Mouse (Mus musculus) urinary bladder, postnatal 25 days (tissue): ENCODE measurements around the gene Tmppe.

Source experiments
- DNase-seq: peaks from one replicate; pipeline ENCODE4 v3.0.0; 2022; ENCODE audit warnings: low spot score

The Tmppe gene

DNA sequence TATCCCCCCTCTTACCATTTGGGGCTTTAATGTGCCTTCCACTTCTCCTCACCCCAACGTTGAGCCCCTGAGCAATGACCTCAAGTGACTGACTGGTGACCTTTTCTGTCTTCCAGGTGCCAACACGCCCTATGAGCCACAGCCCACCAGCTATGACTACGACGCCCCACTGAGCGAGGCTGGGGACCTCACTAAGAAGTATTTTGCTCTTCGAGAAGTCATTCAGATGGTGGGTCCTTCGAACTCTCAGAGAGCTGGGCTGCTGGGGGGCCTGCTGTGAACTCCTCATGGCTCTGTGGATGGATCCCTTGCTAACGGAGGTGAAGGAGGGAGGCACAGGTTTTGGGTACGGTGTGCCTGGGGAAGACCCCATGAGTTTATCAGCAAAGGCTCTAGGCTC lies 42.0 kb downstream of the Tmppe start:
- DNase-seq = no peak

DNA sequence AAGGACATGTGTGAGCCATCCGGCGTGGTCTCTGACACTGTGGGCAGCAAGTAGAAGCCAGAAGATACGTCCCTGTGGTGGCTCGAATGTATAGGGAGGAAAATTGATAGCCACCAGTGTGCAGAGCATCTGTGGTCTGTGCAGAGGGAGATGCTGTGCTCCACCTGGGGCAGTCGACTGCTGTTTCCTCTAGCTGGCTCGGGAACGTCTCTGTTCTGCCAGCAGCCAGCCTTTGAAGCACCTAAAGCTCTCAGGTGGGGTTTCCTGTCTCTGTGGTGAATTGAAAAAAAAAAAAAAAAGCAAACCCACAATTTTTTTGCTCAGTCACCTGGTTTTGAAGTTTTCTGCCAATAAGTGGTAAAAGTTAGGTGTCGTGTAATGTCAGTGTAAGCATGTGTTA lies 42.4 kb downstream of the Tmppe start:
- DNase-seq = no peak

DNA sequence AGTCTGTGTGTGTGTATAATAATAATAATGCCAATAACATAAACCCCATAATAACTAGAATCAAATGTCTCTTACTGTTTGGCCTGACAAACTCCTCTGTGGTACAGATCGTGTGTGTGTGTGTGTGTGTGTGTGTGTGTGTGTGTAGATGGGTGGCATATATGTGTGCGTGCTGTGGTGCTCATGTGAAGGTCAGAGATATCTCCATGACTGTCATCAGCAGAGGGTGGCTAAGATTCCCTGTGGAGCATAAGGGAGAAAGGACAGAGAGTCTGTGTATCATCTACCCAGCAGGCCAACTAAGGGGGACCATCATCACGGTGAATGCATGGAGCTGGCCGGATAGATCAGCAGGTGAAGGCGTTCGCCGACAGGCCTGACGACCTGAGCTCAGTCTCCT lies 46.0 kb downstream of the Tmppe start:
- DNase-seq = no peak

DNA sequence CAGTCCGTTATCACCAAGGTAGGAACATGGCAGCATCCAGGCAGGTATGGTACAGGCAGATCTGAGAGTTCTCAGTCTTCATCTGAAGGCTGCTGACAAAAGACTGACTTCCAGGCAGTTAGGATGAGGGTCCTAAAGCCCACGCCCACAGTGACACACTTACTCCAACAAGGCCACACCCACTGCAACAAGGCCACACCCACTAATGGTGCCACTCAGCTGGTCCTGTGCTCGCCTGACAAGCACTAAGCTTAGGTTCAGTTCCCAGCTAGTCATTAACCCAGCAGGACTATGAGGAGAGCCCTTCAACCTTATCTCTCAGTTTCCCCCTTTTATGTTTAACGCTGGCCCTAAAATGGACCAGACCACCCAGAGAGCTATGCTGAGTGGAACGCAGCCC lies 47.8 kb downstream of the Tmppe start:
- no peak for DNase-seq

DNA sequence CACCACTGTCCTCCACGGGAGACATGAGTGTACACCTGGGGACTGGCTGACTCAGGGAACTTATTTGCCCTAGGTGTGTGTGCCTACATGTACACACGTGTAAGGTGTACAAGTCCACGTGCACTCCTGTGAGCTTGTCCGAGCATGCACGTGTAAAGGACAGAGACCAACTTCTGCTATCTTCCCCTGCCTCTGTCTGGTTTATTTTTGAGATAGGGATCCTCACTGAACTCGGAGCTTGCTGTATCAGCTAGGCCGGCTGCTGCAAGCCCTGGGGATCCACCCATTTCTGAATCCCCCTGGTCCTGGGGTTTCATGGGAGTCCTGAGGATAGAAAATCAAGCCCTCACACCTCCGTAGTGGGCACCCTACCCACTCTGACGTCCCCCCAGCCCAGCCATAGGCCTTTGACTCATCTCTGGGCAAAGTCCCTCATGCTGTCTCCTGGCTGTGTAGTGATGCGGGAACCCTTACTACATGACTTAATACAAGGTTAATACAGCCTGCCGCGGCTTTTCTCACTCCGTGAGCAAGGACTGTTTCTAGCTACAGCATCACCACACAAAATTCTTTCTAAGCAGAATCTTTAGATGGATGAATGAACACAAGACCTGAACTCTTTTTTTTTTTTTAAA lies 48.3 kb downstream of the Tmppe start:
- DNase-seq = no peak

DNA sequence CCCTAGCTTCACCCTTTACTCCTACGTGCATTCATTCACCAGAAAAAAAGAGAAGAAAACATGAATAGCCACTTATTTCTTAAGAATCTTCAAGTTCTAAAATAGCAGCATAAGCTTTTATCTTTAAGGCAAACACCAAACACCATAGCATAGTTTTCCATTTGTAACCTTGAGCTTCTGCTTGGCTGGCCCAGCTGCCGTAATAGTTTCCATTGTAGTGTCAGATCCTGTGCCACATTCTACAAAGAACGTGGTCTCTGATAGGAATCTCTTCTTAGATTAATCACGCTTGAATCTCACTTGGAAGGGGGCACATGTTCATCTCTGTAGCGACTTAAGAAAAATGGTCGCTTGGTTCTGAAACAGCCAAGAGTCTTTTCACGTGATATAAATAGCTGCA lies 50.7 kb downstream of the Tmppe start:
- DNase-seq = no peak

DNA sequence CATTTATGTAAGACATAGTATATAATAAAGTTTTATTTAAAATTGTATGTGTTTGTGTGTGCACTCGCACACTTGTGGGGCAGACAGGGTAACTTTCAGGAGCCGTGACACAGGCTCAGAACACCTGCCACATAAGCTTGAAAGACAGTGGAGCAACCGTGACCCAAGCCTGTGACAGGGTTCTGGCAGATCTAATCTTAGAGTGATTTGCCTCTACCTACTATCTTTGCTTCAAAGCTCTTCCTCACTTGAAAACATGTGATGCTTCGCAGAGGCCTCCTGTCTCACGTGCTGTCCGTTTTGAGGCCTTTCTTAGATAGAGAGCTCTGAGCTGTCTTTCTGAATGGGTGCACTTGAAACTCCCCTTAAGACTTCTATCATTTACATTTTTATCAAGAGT lies 51.5 kb downstream of the Tmppe start:
- no peak for DNase-seq

DNA sequence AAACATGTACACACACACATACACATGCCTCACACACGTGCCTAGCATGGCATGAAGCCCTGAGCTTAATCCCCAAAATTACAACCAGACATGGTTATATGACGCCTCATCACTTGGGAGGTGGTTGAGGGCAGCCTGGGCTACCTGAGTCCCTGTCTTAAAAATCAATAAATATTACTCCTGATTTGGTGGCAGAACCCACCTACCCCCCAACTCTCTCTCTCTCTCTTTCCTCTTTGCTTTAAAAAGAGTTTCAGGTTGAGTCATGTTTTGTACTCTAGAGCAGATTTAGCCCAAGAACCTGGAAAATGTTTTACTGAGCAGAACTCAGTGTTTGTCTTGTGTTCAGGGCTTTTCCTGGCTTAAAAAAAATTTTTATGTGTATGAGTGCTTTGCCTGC lies 54.5 kb downstream of the Tmppe start:
- no peak for DNase-seq
